Mouse (Mus musculus): Measurements from ENCODE around the gene Caln1. TPM values are rescaled to one million over a fixed set of nuclear protein-coding genes. Genes with fewer than 3 reads are reported as not detected.

Gene Caln1
- polyA plus RNA-seq, 1 experiment from 2014 or later, result 32.7 TPM

GRCm38 (mm10) chr5:130704866-130705265 is 335.6 kb downstream of the Caln1 start:
- no peak overlapping the region for H3K9ac ChIP-seq (ENCODE audit: low read depth, low read length)
- no peaks in the 10 kb centered on the region for H3K9me3 ChIP-seq (replicated peaks; ENCODE audit: control insufficient read depth, low read length, poor library complexity, severe bottlenecking)
- H3K4me3 ChIP-seq (ENCODE audit: low read depth, low read length), result no peak overlapping the region
- H3K36me3 ChIP-seq (ENCODE audit: control insufficient read depth, insufficient read depth, low read length), result no peaks in the 10 kb centered on the region
- no peak for ATAC-seq
- no peak overlapping the region for H3K4me2 ChIP-seq (ENCODE audit: low read length)
- WGBS, result 82% methylated on average over 4 of the region's 4 CpGs
- H3K27ac ChIP-seq (ENCODE audit: low read length), result no peak overlapping the region
- H3K27me3 ChIP-seq (ENCODE audit: control insufficient read depth, insufficient read depth, low read depth, low read length), result no peaks in the 10 kb centered on the region
- no peaks in the 10 kb centered on the region for H3K4me1 ChIP-seq (ENCODE audit: control insufficient read depth, insufficient read depth, low read length)

DNA sequence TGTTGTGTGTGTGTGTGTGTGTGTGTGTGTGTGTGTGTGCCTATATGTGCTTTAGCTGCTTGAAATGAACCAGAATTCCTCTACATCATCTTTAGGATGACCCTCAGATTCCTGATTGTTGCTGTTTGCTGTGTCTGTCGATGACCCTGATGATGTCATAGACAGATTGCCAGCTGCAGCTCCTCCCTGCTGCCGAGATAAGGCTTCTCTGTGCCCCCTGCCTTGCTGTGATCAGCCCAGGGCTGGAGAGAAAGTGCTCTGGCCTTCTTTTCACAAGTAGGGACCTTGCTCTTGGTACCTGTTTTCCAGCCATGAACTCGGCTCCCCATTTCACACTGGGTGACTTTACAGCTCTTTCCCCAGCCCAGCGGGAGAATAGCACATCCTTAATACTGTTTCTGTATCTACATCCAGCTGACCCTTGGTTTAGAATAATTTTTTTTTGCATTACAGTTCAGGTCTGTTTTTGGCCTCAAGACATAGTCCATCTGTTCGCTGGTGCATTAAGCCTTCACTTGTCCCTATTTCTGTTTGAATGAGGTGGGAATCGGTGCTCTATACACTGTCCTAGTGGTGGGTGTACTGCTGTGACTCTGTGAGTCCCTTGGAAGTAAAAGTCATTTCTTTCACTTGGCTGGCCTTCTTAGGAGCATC is 337.1 kb downstream of the Caln1 start:
- Histone ChIP-seq H3K4me1 (ENCODE audit: control insufficient read depth, insufficient read depth, low read length) (no peaks in the 10 kb centered on the region), H3K27me3 (ENCODE audit: control insufficient read depth, insufficient read depth, low read depth, low read length) (no peaks in the 10 kb centered on the region), H3K4me3 (ENCODE audit: low read depth, low read length) (no peak overlapping the region), H3K4me2 (ENCODE audit: low read length) (no peak overlapping the region), H3K9me3 (replicated peaks; ENCODE audit: control insufficient read depth, low read length, poor library complexity, severe bottlenecking) (no peaks in the 10 kb centered on the region), H3K27ac (ENCODE audit: low read length) (no peak overlapping the region), H3K36me3 (ENCODE audit: control insufficient read depth, insufficient read depth, low read length) (no peaks in the 10 kb centered on the region), H3K9ac (ENCODE audit: low read depth, low read length) (no peak overlapping the region)
- ATAC-seq, result no peak
- 71% methylated on average over 6 of the region's 6 CpGs for WGBS

GRCm38 (mm10) chr5:130707755-130708154 is 338.5 kb downstream of the Caln1 start:
- ATAC-seq, result no peak
- Histone ChIP-seq H3K9me3 (replicated peaks; ENCODE audit: control insufficient read depth, low read length, poor library complexity, severe bottlenecking) (no peaks in the 10 kb centered on the region), H3K4me1 (ENCODE audit: control insufficient read depth, insufficient read depth, low read length) (no peaks in the 10 kb centered on the region), H3K4me2 (ENCODE audit: low read length) (no peak overlapping the region), H3K27me3 (ENCODE audit: control insufficient read depth, insufficient read depth, low read depth, low read length) (no peaks in the 10 kb centered on the region), H3K27ac (ENCODE audit: low read length) (no peak overlapping the region), H3K4me3 (ENCODE audit: low read depth, low read length) (no peak overlapping the region), H3K9ac (ENCODE audit: low read depth, low read length) (no peak overlapping the region), H3K36me3 (ENCODE audit: control insufficient read depth, insufficient read depth, low read length) (no peaks in the 10 kb centered on the region)
- 92% methylated on average over 3 of the region's 3 CpGs for WGBS

DNA sequence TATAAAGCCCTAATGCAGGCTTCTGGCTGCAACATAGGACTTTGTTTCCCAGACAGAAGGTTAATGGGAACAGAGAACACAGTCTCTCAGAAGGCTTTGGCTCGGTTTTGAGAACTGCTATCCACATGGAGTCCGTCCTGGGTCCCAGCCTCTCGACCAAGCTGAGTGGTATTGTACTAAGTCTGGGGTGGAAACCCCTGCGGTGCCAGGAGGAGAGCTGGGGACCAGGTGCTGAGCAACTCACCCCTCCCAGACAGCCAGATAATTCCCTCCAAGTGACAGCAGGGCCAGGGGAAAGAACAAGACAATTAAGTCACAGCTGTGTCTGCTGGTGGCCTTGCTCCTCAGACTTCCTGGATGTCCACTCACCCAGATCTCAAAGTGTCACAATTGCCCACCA is 339.4 kb downstream of the Caln1 start:
- Histone ChIP-seq H3K4me3 (ENCODE audit: low read depth, low read length) (no peak overlapping the region), H3K4me2 (ENCODE audit: low read length) (no peak overlapping the region), H3K9me3 (replicated peaks; ENCODE audit: control insufficient read depth, low read length, poor library complexity, severe bottlenecking) (no peaks in the 10 kb centered on the region), H3K27me3 (ENCODE audit: control insufficient read depth, insufficient read depth, low read depth, low read length) (no peaks in the 10 kb centered on the region), H3K27ac (ENCODE audit: low read length) (no peak overlapping the region), H3K4me1 (ENCODE audit: control insufficient read depth, insufficient read depth, low read length) (no peaks in the 10 kb centered on the region), H3K36me3 (ENCODE audit: control insufficient read depth, insufficient read depth, low read length) (no peaks in the 10 kb centered on the region), H3K9ac (ENCODE audit: low read depth, low read length) (no peak overlapping the region)
- 69% methylated on average over 4 of the region's 4 CpGs for WGBS
- ATAC-seq, result no peak

DNA sequence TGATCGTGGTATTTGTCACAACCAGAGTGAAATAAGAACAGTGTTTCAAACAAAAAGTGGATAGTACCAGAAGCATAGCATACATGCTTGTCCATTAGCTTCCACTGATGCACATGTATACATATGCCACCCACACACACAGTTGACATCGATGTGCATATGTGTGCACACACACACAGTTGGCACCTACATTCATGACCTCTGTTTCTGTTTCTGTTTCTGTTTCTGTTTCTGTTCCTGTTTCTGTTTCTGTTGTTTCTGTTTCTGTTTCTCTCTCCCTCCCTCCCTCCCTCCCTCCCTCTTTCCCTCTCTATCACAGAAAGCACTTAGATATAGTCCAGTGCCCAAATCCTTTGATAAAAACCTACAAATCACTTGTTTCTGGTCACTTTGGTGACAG is 342.4 kb downstream of the Caln1 start:
- Histone ChIP-seq H3K9me3 (replicated peaks; ENCODE audit: control insufficient read depth, low read length, poor library complexity, severe bottlenecking) (no peaks in the 10 kb centered on the region), H3K27ac (ENCODE audit: low read length) (no peak overlapping the region), H3K9ac (ENCODE audit: low read depth, low read length) (no peak overlapping the region), H3K27me3 (ENCODE audit: control insufficient read depth, insufficient read depth, low read depth, low read length) (no peaks in the 10 kb centered on the region), H3K4me3 (ENCODE audit: low read depth, low read length) (no peak overlapping the region), H3K4me2 (ENCODE audit: low read length) (no peak overlapping the region), H3K36me3 (ENCODE audit: control insufficient read depth, insufficient read depth, low read length) (no peaks in the 10 kb centered on the region), H3K4me1 (ENCODE audit: control insufficient read depth, insufficient read depth, low read length) (no peaks in the 10 kb centered on the region)
- WGBS, result 94% methylated on average over 2 of the region's 2 CpGs
- no peak for ATAC-seq

GRCm38 (mm10) chr5:130712281-130712680 is 343.0 kb downstream of the Caln1 start:
- Histone ChIP-seq H3K36me3 (ENCODE audit: control insufficient read depth, insufficient read depth, low read length) (no peaks in the 10 kb centered on the region), H3K4me1 (ENCODE audit: control insufficient read depth, insufficient read depth, low read length) (no peaks in the 10 kb centered on the region), H3K4me3 (ENCODE audit: low read depth, low read length) (no peak overlapping the region), H3K27ac (ENCODE audit: low read length) (no peak overlapping the region), H3K4me2 (ENCODE audit: low read length) (no peak overlapping the region), H3K9ac (ENCODE audit: low read depth, low read length) (no peak overlapping the region), H3K27me3 (ENCODE audit: control insufficient read depth, insufficient read depth, low read depth, low read length) (no peaks in the 10 kb centered on the region), H3K9me3 (replicated peaks; ENCODE audit: control insufficient read depth, low read length, poor library complexity, severe bottlenecking) (no peaks in the 10 kb centered on the region)
- ATAC-seq, result no peak
- 61% methylated on average over 1 of the region's 1 CpGs for WGBS

GRCm38 (mm10) chr5:130715181-130715580 is 345.9 kb downstream of the Caln1 start:
- Histone ChIP-seq H3K27ac (ENCODE audit: low read length) (no peak overlapping the region), H3K4me3 (ENCODE audit: low read depth, low read length) (no peak overlapping the region), H3K36me3 (ENCODE audit: control insufficient read depth, insufficient read depth, low read length) (no peaks in the 10 kb centered on the region), H3K9ac (ENCODE audit: low read depth, low read length) (no peak overlapping the region), H3K27me3 (ENCODE audit: control insufficient read depth, insufficient read depth, low read depth, low read length) (no peaks in the 10 kb centered on the region), H3K9me3 (replicated peaks; ENCODE audit: control insufficient read depth, low read length, poor library complexity, severe bottlenecking) (no peaks in the 10 kb centered on the region), H3K4me1 (ENCODE audit: control insufficient read depth, insufficient read depth, low read length) (no peaks in the 10 kb centered on the region), H3K4me2 (ENCODE audit: low read length) (no peak overlapping the region)
- no peak for ATAC-seq
- 69% methylated on average over 4 of the region's 4 CpGs for WGBS

DNA sequence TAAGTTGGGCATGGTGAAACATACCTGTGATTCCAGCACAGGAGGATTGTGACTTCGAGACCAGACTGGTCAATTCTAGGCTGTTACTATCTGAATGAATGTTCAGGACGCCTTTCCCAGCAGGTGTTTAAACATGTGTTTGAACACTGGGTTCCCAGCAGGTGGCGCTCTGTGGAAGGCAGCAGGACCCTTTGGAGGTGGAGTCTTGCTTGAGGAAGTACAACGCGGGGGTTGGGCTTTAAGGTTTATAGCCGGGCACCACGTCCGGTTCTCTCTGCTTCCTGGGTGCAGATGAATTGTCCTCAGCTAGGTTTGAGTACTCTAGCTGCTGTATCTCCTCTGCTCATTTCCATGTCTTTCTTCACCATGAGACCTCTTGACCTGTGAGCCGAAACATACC is 349.1 kb downstream of the Caln1 start:
- Histone ChIP-seq H3K4me1 (ENCODE audit: control insufficient read depth, insufficient read depth, low read length) (no peaks in the 10 kb centered on the region), H3K36me3 (ENCODE audit: control insufficient read depth, insufficient read depth, low read length) (no peaks in the 10 kb centered on the region), H3K27ac (ENCODE audit: low read length) (no peak overlapping the region), H3K4me2 (ENCODE audit: low read length) (no peak overlapping the region), H3K4me3 (ENCODE audit: low read depth, low read length) (no peak overlapping the region), H3K27me3 (ENCODE audit: control insufficient read depth, insufficient read depth, low read depth, low read length) (no peaks in the 10 kb centered on the region), H3K9ac (ENCODE audit: low read depth, low read length) (no peak overlapping the region), H3K9me3 (replicated peaks; ENCODE audit: control insufficient read depth, low read length, poor library complexity, severe bottlenecking) (no peaks in the 10 kb centered on the region)
- 73% methylated on average over 9 of the region's 9 CpGs for WGBS
- no peak for ATAC-seq

DNA sequence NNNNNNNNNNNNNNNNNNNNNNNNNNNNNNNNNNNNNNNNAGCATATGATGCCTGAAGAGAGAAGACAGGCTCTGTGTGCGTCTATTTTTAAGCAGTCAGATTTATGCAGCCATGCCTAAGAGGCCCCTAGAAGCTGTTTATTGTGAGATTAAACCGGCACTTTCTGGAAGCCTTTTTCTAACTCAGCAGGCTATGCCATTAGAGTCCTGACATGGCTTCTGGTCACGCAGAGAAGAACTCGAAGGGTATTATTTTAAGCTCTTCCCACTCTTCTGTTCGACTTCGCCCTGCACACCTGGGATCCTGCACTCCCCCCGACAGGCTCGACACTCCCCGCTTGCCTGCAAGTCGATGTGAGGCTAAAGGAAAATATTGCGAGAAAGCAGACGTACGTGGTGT is 372.9 kb downstream of the Caln1 start:
- no peak overlapping the region for H3K4me3 ChIP-seq (ENCODE audit: low read depth, low read length)
- H3K9me3 ChIP-seq (replicated peaks; ENCODE audit: control insufficient read depth, low read length, poor library complexity, severe bottlenecking), result no peaks in the 10 kb centered on the region
- H3K27ac ChIP-seq (ENCODE audit: low read length), result no peak overlapping the region; the same call in 1 of the 2 replicates
- no peak overlapping the region for H3K9ac ChIP-seq (ENCODE audit: low read depth, low read length)
- ATAC-seq, result no peak
- H3K4me2 ChIP-seq (ENCODE audit: low read length), result 0 out of 2 replicates have a peak overlapping the region, but pooled peaks have one; percentile 9
- WGBS, result 41% methylated on average over 13 of the region's 13 CpGs
- no peaks in the 10 kb centered on the region for H3K4me1 ChIP-seq (ENCODE audit: control insufficient read depth, insufficient read depth, low read length)
- H3K27me3 ChIP-seq (ENCODE audit: control insufficient read depth, insufficient read depth, low read depth, low read length), result no peaks in the 10 kb centered on the region
- H3K36me3 ChIP-seq (ENCODE audit: control insufficient read depth, insufficient read depth, low read length), result no peaks in the 10 kb centered on the region
